Mouse (Mus musculus): ENCODE results near the gene Usp43. TPM values are rescaled to one million over a fixed set of nuclear protein-coding genes. Genes with fewer than 3 reads are reported as not detected.

Gene Usp43
- polyA plus RNA-seq (2012; fragmentation: generic; extraction: Trizol) = 3.5 TPM

GRCm38 (mm10) chr11:67921827-67922754 is at the start of gene Usp43:
Gene Usp43 (minus strand): TSS chr11:67922153.
- no peaks in the 10 kb centered on the region for H3K36me3 ChIP-seq (ENCODE audit: control insufficient read depth, insufficient read depth)
- no peak for TF ChIP-seq SRF (IDR thresholded peaks at IDR 0.05; ENCODE audit: control insufficient read depth, insufficient read length, low read depth)
- TF ChIP-seq E2F4 (IDR thresholded peaks at IDR 0.05; ENCODE audit: insufficient read depth) = peak; percentile 53
- no peak for TF ChIP-seq TCF12 (IDR thresholded peaks at IDR 0.05; ENCODE audit: insufficient read depth, poor library complexity, severe bottlenecking)
- TF ChIP-seq POLR2AphosphoS2 (IDR thresholded peaks at IDR 0.05; ENCODE audit: insufficient read length, low read depth) = peak; percentile 7
- no peak for TF ChIP-seq REST (IDR thresholded peaks at IDR 0.05; ENCODE audit: insufficient read depth, insufficient read length)
- TF ChIP-seq MYOG (IDR thresholded peaks at IDR 0.05; ENCODE audit: control insufficient read depth in 1 of 3, insufficient read depth in 1 of 3, insufficient read length in 2 of 3, low read depth in 2 of 3) = no peak
- no peak for TF ChIP-seq CEBPB (IDR thresholded peaks at IDR 0.05; ENCODE audit: insufficient read depth, poor library complexity, severe bottlenecking)
- H3K4me2 ChIP-seq (ENCODE audit: low read depth) = peak within 1 kb of the TSS; percentile 92
- no peaks in the 10 kb centered on the region for H3K27me3 ChIP-seq (ENCODE audit: control insufficient read depth, insufficient read depth, insufficient read length)
- no peaks in the 10 kb centered on the region for H3K79me2 ChIP-seq (ENCODE audit: control insufficient read depth, insufficient read depth)
- peak within 1 kb of the TSS; percentile 9 for H3ac ChIP-seq (ENCODE audit: control insufficient read depth, insufficient read length)
- peak within 1 kb of the TSS; percentile 33 for H3K4me3 ChIP-seq

GRCm38 (mm10) chr11:67967831-67968230 is 45.9 kb upstream of the Usp43 start:
- Histone ChIP-seq H3K27me3 (ENCODE audit: control insufficient read depth, insufficient read depth, insufficient read length) (no peaks in the 10 kb centered on the region), H3K36me3 (ENCODE audit: control insufficient read depth, insufficient read depth) (no peaks in the 10 kb centered on the region), H3K4me3 (no peak overlapping the region), H3ac (ENCODE audit: control insufficient read depth, insufficient read length) (no peak overlapping the region), H3K4me2 (ENCODE audit: low read depth) (peak overlapping the region; percentile 95), H3K79me2 (ENCODE audit: control insufficient read depth, insufficient read depth) (peaks cover 8% of the 10 kb centered on the region)
- TF ChIP-seq REST (IDR thresholded peaks at IDR 0.05; ENCODE audit: insufficient read depth, insufficient read length) (no peak), MYOG (IDR thresholded peaks at IDR 0.05; ENCODE audit: control insufficient read depth in 1 of 3, insufficient read depth in 1 of 3, insufficient read length in 2 of 3, low read depth in 2 of 3) (no peak), POLR2AphosphoS2 (IDR thresholded peaks at IDR 0.05; ENCODE audit: insufficient read length, low read depth) (no peak), TCF12 (IDR thresholded peaks at IDR 0.05; ENCODE audit: insufficient read depth, poor library complexity, severe bottlenecking) (no peak), CEBPB (IDR thresholded peaks at IDR 0.05; ENCODE audit: insufficient read depth, poor library complexity, severe bottlenecking) (no peak), USF1 (IDR thresholded peaks at IDR 0.05; ENCODE audit: low read depth) (no peak), E2F4 (IDR thresholded peaks at IDR 0.05; ENCODE audit: insufficient read depth) (no peak), SRF (IDR thresholded peaks at IDR 0.05; ENCODE audit: control insufficient read depth, insufficient read length, low read depth) (no peak), TCF3 (IDR thresholded peaks at IDR 0.05; ENCODE audit: insufficient read length, low read depth) (no peak), POLR2A (IDR thresholded peaks at IDR 0.05; ENCODE audit: insufficient read length, low read depth) (no peak), MYOD1 (IDR thresholded peaks at IDR 0.05; ENCODE audit: control insufficient read depth in 1 of 3, insufficient read length in 2 of 3, low read depth in 2 of 3) (no peak), MAX (IDR thresholded peaks at IDR 0.05; ENCODE audit: low read depth) (no peak)

GRCm38 (mm10) chr11:67965905-67966878 is 44.2 kb upstream of the Usp43 start, which contains the start of gene Stx8:
Gene Stx8 (plus strand): TSS chr11:67966193.
- Histone ChIP-seq H3K27me3 (ENCODE audit: control insufficient read depth, insufficient read depth, insufficient read length) (no peaks in the 10 kb centered on the region), H3K36me3 (ENCODE audit: control insufficient read depth, insufficient read depth) (no peaks in the 10 kb centered on the region), H3K4me2 (ENCODE audit: low read depth) (peak within 1 kb of the TSS; percentile 95), H3K79me2 (ENCODE audit: control insufficient read depth, insufficient read depth) (peaks cover 8% of the 10 kb centered on the region), H3ac (ENCODE audit: control insufficient read depth, insufficient read length) (peak within 1 kb of the TSS; percentile 9), H3K4me3 (peak within 1 kb of the TSS; percentile 86)
- TF ChIP-seq POLR2A (IDR thresholded peaks at IDR 0.05; ENCODE audit: insufficient read length, low read depth) (peak; percentile 81), MYOD1 (IDR thresholded peaks at IDR 0.05; ENCODE audit: control insufficient read depth in 1 of 3, insufficient read length in 2 of 3, low read depth in 2 of 3) (peak in 2 of 3 experiments; percentile 73 to 75), MYOG (IDR thresholded peaks at IDR 0.05; ENCODE audit: control insufficient read depth in 1 of 3, insufficient read depth in 1 of 3, insufficient read length in 2 of 3, low read depth in 2 of 3) (peak; percentile 1 to 87 (median 87)), CEBPB (IDR thresholded peaks at IDR 0.05; ENCODE audit: insufficient read depth, poor library complexity, severe bottlenecking) (no peak), REST (IDR thresholded peaks at IDR 0.05; ENCODE audit: insufficient read depth, insufficient read length) (no peak), E2F4 (IDR thresholded peaks at IDR 0.05; ENCODE audit: insufficient read depth) (no peak), USF1 (IDR thresholded peaks at IDR 0.05; ENCODE audit: low read depth) (peak; percentile 74), POLR2AphosphoS2 (IDR thresholded peaks at IDR 0.05; ENCODE audit: insufficient read length, low read depth) (peak; percentile 76)

- peak within 1 kb of the TSS; percentile 9 for H3ac ChIP-seq (ENCODE audit: control insufficient read depth, insufficient read length)
- peak within 1 kb of the TSS; percentile 95 for H3K4me2 ChIP-seq (ENCODE audit: low read depth)
- peak within 1 kb of the TSS; percentile 86 for H3K4me3 ChIP-seq
- no peak for TF ChIP-seq MYOD1 (IDR thresholded peaks at IDR 0.05; ENCODE audit: control insufficient read depth in 1 of 3, insufficient read length in 2 of 3, low read depth in 2 of 3)
- TF ChIP-seq TCF12 (IDR thresholded peaks at IDR 0.05; ENCODE audit: insufficient read depth, poor library complexity, severe bottlenecking) = no peak
- TF ChIP-seq CEBPB (IDR thresholded peaks at IDR 0.05; ENCODE audit: insufficient read depth, poor library complexity, severe bottlenecking) = no peak
- no peak for TF ChIP-seq POLR2A (IDR thresholded peaks at IDR 0.05; ENCODE audit: insufficient read length, low read depth)
- TF ChIP-seq REST (IDR thresholded peaks at IDR 0.05; ENCODE audit: insufficient read depth, insufficient read length) = no peak
- TF ChIP-seq POLR2AphosphoS2 (IDR thresholded peaks at IDR 0.05; ENCODE audit: insufficient read length, low read depth) = no peak
- TF ChIP-seq E2F4 (IDR thresholded peaks at IDR 0.05; ENCODE audit: insufficient read depth) = no peak
- TF ChIP-seq SRF (IDR thresholded peaks at IDR 0.05; ENCODE audit: control insufficient read depth, insufficient read length, low read depth) = no peak
- no peak for TF ChIP-seq USF1 (IDR thresholded peaks at IDR 0.05; ENCODE audit: low read depth)
- no peak for TF ChIP-seq MAX (IDR thresholded peaks at IDR 0.05; ENCODE audit: low read depth)
- no peak for TF ChIP-seq MYOG (IDR thresholded peaks at IDR 0.05; ENCODE audit: control insufficient read depth in 1 of 3, insufficient read depth in 1 of 3, insufficient read length in 2 of 3, low read depth in 2 of 3)
- TF ChIP-seq TCF3 (IDR thresholded peaks at IDR 0.05; ENCODE audit: insufficient read length, low read depth) = no peak
- no peaks in the 10 kb centered on the region for H3K27me3 ChIP-seq (ENCODE audit: control insufficient read depth, insufficient read depth, insufficient read length)
- peaks cover 8% of the 10 kb centered on the region for H3K79me2 ChIP-seq (ENCODE audit: control insufficient read depth, insufficient read depth)
- H3K36me3 ChIP-seq (ENCODE audit: control insufficient read depth, insufficient read depth) = no peaks in the 10 kb centered on the region
Observed at GRCm38 (mm10) chr11:67965242-67965883, 43.4 kb upstream of the Usp43 start, which contains the start of gene Cfap52. Gene Cfap52 (minus strand): TSS chr11:67965651.
